Mouse (Mus musculus) erythroid progenitor cell, adult 5-6 weeks (primary cell): ENCODE results near the gene Fam196b. TPM values are rescaled to one million over a fixed set of nuclear protein-coding genes. Genes with fewer than 3 reads are reported as not detected.

Experiments
- ATAC-seq: replicated peaks from 2 replicates; pipeline ENCODE4 v1.8.0; 2016; ENCODE audit warnings: moderate number of reproducible peaks, mild to moderate bottlenecking, moderate TSS enrichment, inconsistent platforms; ENCODE audit not compliant: poor library complexity, low FRiP score, severe bottlenecking
- total RNA-seq, 2 experiments: library from RNA; stranded (forward) in 1 of 2; stranded (reverse) in 1 of 2; fragments of 150-400 nt in 1 of 2; fragments of 186-747, 209-891 nt in 1 of 2; gene quantifications; 2 replicates each; pipeline versions ENCODE4 v1.2.3 to v1.2.4; 2015 to 2017; ENCODE audit warnings: low replicate concordance in 2 of 2

The Fam196b gene
- total RNA-seq (2015; ENCODE audit: low replicate concordance), result not detected in 2 replicates
- total RNA-seq (2017; ENCODE audit: low replicate concordance), result not detected in 2 replicates

- no peak for ATAC-seq
Observed at GRCm38 (mm10) chr11:34314534-34315379, at the start of gene Fam196b. TSS of gene Fam196b (plus strand) at chr11:34314822.

DNA sequence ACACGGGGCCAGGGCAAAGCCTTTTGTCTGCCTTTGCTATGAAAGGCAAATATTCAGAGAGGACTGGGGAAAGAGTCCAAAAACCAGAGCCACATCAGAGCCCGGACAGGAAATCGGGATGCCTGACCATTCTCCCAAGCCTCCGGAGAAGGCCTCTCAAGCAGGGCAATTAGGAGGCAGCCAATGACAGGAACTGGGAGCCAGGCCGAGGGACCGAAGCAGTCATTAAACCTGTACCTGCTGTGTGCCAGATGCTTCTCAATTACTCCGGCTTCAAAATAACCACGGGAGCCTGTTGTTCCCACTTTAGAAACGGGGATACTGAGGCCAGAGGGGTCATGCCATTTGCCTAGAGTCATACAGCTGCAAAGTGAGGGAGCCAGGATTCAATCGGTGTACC lies 42.6 kb upstream of the Fam196b start:
- no peak for ATAC-seq

DNA sequence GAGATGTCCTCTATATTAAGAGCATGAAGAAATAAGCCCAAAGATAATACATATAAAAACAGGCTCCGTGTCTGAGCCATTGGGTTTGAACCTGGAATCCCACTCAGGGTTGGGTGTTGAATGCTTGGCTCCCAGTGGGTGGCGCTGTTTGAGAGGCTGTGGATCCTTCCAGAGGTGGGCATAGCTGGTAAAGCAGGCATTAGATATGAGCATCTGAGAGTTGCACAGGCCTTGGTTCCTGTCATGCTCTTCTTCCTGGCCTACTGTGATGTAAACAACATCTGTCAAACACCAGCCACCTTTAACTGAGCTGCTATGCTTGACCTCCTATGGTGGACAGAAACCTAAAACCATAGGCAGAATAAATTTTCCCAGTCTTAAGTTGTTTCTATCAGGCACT lies 38.7 kb upstream of the Fam196b start:
- ATAC-seq, result no peak

DNA sequence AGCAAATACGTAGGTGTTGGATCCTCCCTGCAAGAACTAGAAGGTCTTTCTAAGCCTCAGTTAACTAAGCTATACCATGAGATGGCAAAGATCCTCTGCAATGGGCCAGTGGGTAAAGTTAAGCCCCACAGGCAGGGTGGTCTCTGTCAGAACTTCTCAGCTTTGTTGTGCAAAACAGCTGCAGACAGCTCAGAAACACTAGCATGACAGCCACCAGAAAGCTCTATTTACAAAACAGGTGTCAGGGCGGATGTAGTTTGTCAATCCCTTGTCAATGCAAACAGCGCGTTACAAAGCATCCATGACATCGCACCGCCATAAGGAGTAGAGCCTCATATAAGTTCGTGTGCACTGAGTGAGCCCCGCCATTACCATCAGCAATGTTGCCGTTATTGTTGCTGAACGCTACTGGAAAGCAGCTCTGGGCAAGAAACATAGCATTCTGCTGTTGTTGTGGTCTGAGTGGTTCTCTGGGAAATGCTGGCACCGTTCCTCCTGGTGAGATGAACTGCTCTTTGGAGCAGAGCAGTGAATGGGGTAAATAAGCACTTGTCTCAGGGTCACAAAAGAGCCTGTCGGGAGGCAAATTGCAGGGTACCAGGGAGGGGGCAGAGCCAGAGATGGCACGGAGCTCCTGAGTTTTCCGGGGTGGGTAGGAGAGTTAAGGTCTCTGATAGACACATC lies 38.1 kb upstream of the Fam196b start:
- ATAC-seq, result no peak

DNA sequence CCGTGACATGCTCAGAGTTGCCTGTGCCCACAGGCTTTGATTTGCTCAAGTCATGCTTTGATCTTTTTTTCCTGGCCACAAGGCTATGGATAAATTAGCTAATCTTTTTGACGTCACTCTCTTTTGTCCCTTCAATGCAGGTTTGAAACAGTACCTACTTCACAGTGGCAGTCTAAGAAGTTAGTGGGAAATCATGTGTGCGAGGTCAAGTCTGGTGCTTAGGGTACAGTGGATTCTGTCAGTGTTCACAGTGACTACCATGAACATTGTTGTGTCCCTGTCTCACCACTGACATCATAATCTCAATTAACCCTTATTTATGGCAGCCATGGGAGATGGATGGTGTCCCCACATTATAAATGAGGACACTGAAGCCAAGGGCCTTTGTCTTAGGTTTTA lies 37.6 kb upstream of the Fam196b start:
- no peak for ATAC-seq

GRCm38 (mm10) chr11:34284124-34284808 lies 30.4 kb upstream of the Fam196b start:
- ATAC-seq, result no peak

DNA sequence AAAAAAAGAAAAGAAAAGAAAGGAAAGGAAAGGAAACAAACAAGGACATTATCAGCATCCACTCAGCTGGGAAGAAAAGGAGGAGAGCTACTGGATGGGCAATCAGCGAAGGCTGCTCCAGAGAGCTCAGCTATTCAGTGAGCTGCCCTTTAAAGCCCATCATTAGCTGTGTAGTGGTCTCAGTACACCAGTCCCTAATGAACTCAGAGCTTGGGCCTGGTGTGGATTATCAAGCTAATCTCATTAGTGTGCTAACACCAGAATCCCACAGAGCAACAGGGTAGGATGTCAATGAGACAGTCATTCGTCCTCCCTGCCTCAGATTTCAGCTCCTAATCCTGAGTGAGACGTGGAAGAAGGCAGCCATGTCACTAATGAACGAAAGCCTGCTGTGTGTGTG lies 24.4 kb upstream of the Fam196b start:
- no peak for ATAC-seq

DNA sequence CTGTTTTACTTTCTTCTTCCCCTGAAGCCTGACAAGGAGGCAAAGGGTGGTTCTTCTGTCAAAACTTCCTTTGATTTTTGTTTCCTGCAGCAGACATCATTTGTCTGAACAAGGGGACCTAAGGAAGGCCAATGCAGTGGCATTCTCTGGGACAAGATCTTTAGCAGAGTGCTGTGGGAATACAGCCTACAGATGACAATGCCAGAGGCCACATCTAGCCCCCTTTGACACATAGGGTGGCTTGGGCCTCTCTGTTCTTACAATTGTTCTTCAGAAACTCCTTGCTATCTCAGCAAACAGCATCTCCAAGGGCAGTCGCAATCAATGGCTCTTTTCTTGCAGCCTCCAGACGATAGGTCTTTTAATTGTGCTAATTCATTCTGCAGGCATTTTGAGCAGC lies 23.9 kb upstream of the Fam196b start:
- no peak for ATAC-seq

DNA sequence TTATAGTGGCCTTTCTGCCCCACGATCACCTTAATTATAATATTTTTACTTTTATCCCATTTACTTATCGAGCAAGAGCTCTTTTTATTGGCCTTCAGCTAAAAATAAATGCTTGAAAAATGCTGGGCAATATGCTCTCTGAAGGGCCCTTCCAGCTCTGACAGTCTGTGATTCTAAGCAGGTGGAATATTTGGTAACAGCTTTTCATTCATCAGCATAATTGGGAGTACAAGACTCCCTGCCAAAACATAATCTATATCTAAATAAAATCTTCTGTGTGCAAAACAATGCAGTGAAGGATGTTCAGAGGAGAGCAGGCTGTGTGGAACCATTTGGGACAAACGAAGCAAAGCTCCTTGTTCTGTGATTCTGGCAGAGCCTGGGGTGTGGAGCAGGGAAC lies 23.3 kb upstream of the Fam196b start:
- ATAC-seq, result no peak

DNA sequence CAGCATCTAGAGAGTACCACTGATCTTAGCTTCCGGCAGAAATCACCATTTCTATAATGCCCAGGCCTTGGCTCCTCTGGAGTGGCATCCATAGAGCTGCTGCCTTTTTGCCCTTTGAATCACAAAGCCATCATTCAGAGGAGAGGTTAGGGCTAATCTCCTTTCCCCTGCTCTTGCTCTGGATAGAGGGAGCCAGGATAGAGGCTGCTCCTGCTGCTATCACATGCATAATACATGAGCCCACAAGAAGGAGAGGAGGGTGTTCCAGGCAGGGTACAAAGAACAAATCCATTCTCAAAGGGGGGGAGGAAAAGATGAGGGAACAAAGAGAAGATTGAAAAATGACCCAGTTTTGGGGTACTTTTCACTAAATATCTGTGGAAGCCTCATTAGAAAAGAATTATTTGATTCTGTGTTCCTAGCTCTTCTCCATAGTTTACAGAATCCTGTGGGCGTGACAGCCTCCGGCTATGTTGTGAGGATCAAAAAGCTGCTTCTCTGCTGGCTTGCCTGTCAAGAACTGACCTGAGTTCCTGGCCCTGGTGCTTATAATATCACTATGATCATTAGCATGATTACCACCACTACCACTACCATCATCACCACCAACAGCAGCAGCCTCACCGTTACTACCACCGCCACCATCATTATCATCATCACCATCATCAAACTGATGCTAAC lies 16.8 kb upstream of the Fam196b start:
- no peak for ATAC-seq

DNA sequence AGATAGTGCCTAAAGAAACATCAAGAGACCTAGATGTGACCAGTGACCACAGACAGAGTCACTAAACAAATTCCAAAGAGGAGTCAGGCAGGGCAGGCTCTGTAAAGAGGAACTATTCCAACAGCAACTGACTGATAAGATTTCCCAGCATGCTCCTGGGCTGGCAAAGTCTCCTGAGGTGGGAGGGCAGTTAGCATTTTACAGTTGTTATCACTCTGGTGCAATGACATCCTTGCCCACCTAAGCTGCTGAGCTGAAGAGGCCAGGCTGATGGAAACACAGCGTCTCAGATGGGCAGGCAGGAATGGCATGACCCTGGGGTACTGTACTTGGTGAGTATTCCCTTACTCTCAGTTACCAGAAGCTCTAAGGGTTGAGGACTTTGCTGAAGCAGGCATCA lies 15.1 kb upstream of the Fam196b start:
- ATAC-seq, result no peak

GRCm38 (mm10) chr11:34300064-34300463 lies 14.6 kb upstream of the Fam196b start:
- no peak for ATAC-seq

DNA sequence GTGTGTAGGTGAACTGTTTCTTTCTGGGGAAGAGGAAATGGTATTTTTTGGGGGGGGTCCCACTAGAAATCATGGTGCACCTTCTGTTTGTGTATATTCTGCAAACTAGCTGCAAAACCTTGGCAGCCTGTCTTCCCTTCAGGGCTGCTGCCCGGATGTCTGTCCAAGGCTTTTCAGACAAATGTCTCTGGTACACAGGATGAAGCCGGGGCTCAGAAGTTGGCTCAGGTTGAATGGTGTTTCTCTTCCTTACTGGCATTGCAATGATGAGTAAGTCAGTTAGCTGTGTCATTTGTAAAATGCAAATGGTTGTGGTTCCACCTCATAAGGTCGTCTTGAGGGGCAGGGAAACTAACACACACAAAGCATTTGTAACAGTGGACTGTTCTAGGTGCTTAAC lies 8.4 kb upstream of the Fam196b start:
- no peak for ATAC-seq

DNA sequence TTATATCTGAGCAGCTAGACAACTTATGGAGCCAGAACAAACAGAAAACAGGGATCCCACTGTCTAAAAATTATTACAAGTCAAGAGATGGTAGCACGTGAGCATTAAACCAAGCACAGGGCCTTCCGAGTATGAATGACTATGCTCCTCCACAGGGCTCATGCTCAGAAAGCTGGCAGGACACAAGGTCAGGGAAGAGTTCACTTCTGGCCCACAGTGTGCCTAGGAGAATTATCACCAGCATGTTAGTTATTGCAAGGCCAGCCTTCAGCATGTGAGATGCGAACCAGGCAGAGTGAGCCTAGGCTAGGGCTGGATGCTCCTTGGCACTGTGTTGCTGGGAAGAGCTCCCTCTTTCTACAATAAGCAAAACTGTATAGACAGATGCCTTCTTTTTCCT lies 5.9 kb upstream of the Fam196b start:
- ATAC-seq, result no peak

DNA sequence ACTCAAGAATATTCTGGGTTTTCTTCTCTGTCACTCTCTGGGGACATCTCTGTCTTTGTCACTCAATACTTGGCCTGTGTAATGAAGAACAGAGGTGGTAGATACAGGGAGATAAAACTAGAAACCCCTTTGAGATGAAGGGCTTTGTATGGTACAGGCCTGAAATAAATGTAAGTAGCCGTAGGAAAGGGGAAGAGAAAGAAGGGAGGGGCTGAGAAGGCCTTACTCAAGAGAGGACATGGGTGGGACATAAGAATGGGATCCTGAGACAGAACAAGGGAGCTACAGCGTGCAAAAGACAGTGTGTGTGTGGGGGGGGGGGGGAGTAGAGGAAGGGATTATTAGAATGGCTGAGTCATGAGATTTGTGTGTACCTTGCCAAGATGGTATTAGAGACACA lies 5.3 kb upstream of the Fam196b start:
- no peak for ATAC-seq

GRCm38 (mm10) chr11:34311717-34312116 lies 2.9 kb upstream of the Fam196b start:
- ATAC-seq, result no peak

DNA sequence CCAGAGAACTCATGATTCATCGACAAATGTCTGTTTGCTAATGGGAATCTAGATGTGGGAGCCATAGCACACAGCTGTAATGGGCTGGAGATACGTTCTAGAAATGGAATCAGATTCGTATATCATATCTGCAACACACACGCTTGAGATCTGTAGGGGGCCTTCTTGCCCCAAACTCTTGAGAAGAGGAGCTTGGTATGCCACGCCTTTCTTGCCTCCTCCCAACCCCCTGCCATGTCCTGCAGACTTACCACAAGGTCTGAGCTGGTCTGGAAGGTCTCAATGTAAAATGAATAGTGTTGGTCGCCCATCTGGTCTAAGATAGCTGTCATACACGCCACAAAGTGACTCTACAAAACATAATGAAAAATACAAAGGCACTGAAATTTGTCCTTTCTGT lies 2.4 kb upstream of the Fam196b start:
- ATAC-seq, result no peak

DNA sequence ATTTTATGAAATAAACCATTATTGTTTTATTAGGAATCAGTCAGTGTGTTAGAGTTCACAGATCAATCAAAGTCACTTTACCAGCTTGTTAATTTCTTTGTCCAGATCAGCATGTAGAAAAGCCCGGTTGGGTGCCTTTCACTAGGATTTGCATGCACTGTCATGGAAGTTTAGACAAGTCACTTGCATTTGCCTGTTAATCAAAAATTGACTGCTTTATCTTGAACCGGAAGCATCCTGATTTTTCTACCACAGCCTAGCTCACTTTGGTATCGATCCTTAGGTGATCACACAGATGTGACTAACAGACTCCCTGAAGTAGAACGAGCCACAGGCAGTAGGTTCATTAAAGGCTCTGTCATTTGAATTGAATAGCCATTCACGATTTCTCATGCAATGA lies 761 bp downstream of the Fam196b start:
- no peak for ATAC-seq

DNA sequence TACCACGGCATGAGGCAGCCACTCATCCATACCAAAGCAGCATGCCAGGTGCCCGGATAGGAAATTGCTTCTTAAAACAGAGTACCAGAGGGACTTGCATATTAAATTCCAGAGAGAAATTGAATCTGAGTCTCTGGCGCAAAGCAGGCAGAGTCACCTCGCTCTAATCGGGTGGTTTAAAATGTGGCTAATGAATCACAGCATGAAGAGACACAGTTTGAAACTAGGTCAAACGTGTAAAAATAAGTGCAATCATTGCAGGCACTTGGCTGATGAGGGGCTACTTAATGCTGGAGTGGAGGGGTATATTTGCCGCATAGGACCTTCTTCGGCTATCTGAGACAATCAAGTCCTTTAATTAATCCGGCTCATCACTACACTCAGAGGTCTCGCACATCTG lies 1.6 kb downstream of the Fam196b start:
- ATAC-seq, result no peak

DNA sequence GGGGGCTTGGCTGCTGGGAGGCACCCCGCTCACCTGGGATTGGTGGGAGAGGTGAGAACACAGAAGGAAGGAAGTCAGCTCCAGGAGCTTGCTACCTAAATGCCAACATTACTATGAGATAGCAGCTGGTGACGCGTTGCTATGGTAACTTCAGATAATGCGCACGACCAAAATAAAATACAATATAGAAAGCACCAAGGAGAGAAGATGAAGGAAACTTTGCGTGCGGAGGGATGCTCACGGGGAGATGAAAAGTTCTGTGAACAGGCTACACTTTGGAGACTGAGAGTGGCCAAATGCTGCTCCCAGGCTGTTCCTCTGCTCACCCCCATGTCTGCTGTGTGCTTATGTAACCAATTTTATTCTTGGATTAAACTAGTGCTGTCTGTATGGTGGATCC lies 2.4 kb downstream of the Fam196b start:
- ATAC-seq, result no peak
